Mouse (Mus musculus) mesoderm, embryonic 11.5 days (tissue): ENCODE measurements around the gene Mei1.
A peak's percentile ranks its signal among the peaks of the same experiment; 100 is the strongest.
"Not testable (repeated sequence)": the region's sequence is repeated elsewhere in the genome, so short reads cannot be mapped to it uniquely, and the experiment has no call there.

Source experiments
- DNase-seq: peaks from one replicate; pipeline ENCODE4 v3.0.0-alpha.2; 2012; ENCODE audit warnings: low read depth, low spot score

The Mei1 gene

GRCm38 (mm10) chr15:82085606-82086005, 15.8 kb downstream of the Mei1 start:
- DNase-seq = no peak

DNA sequence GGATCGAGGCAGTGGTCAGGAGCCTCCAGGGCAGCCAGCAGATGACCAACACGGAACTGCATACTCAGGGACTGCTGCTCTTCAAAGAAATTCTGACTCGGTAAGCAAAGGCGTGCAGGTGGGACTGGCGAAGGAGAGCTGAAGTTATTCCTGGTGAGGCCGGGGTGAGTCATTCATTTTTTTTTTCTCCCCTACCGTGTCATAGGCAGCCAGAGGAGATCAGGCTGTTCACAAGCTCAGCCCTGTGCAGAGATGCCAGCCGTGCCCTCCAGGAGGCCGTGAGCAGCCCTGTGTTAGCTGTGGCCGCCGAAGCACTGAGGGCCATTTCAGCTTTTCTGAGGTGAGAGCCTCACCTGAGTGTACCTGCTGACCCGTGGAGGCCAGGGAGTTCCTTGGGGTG, 16.3 kb downstream of the Mei1 start:
- DNase-seq = no peak

DNA sequence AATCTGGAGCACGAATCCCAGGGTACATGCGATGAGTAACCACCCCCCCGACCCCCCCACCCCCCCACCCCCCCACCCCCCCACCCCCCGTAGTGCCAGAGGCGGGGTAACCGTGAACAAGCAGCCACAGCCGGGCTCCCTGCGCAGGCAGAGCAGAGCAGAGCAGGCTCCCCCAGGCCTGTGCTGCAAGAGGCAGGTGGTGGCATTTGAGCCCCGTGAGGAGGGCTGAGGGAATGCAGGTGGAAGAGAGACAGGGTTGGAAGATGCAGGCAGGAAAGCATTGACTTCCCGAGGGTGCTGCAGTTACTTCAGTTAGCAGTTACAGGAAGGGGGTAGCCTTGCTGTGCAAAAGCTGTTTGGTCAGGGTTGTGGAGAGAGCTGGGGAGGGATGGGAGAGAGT, 17.5 kb downstream of the Mei1 start:
- DNase-seq = peak; percentile 33

DNA sequence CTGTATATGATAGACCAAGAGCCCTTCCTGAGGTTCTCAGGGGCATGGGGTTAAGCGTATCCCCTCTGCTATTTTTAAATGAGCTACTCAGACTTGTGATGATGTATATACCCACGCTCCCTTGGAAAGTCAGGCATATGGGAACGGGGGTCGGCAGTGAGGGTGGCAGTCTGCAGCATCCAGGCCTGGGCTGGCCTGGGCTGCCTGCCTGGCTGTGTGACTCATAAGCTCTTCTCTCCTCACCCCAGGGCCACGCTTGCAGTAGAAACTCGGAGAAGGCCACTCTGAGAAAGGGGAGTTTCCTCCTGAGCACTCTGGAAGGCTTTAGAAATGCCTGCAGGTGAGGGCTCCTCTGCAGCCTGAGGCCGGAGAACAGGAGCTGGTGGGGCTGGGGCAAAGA, 21.3 kb downstream of the Mei1 start:
- DNase-seq = no peak

GRCm38 (mm10) chr15:82106953-82107555, 37.3 kb downstream of the Mei1 start:
- peak; percentile 81 for DNase-seq

- DNase-seq = no peak
Observed at GRCm38 (mm10) chr15:82120544-82120943, 50.7 kb downstream of the Mei1 start.

DNA sequence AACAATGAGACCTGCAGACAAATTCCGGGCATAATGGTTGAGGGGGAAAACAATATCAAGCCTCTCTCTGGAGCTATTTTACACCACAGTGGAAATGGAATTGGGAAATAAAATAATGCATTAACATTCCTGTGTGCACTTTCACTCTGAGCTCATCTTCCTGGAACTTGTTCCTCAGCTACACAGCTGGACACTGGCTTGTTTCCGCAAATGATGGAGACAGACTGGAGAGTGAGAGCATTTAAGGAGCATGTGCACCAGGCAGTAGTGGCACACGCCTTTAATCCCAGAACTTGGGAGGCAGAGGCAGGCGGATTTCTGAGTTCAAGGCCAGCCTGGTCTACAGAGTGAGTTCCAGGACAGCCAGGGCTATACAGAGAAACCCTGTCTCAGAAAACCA, 56.9 kb downstream of the Mei1 start:
- DNase-seq = not testable (repeated sequence)

GRCm38 (mm10) chr15:82127426-82128374, 57.9 kb downstream of the Mei1 start, which contains the start of gene Ccdc134:
TSS of gene Ccdc134 (plus strand) at chr15:82127922.
- DNase-seq = peak; percentile 94

DNA sequence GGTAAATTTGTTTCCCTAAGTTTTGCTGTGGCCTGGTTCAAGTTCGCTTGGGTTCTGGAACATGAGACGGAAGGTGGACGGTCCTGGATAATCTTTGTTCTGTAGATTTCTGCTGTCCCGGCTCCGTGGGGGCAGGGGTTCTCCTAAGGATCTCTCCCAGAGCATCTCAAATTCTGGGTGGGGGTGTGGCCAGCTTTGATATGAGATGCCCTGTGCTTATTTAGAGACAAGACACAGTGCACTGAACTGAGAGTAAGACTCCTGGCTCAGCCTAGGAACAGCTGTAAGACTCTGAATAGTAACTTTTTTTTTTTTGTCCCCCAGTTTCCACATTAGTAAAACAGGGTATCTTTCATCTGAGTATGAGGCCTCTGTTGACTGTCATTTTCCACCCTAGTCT, 58.6 kb downstream of the Mei1 start:
- no peak for DNase-seq

DNA sequence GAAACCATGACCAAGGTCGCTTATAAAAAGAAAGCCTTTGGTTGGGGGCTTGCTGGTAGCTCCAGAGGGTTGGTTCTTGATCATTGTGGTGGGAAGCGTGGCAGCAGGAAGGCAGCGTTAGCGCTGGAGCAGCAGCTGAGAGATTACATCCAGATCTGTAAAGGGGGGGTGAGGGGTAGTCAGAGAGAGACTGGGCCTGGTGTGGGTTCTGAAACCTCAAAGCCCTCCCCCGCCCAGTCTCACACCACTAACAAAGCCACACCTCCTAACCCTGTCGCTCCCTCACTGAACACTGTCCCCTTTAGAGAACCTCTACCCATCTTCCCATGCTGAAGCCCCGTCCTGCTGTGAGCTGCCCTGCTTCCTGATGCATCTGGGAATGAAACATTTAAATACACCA, 60.8 kb downstream of the Mei1 start:
- no peak for DNase-seq

DNA sequence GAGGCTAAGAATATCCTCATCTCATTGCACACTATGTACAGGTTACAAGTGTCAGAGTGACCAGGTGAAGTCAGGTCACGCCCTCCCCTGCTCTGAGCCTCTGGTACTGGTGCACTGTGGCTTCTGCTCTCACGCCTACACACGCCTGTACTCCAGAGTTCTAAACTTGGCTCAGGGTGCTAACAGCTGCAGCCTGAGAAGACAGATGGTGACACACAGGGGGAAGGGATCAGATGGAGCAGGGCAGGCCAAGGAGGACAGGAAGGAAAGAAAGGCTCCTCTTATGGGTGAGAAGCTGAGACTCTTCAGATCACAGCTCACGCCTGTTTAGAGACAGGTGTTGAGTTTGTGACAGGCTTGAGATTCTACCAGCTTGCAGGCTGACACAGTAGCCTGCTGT, 65.6 kb downstream of the Mei1 start:
- no peak for DNase-seq

GRCm38 (mm10) chr15:82138565-82138964, 68.8 kb downstream of the Mei1 start:
- peak; percentile 71 for DNase-seq

GRCm38 (mm10) chr15:82139196-82139595, 69.4 kb downstream of the Mei1 start:
- DNase-seq = no peak

GRCm38 (mm10) chr15:82140355-82140754, 70.6 kb downstream of the Mei1 start:
- no peak for DNase-seq

DNA sequence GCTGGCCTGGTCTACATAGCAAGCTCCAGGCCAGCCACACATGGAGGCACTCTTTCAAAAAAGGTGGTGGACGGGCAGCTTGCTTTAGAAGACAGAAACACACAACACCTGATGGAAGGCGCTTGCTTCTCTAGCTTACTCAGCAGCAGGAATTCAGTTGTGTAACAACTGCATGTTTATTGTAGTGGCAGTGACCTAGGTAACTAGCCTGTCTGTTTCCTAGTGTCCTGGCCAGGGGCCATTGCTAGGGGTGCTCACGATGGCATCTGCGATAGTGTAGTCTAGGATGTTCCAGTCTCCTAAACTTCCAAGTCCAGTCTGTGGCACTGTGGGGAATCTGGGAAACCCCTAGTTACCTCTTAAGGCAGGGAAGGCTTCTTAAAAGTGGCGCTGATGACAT, 74.4 kb downstream of the Mei1 start:
- no peak for DNase-seq

GRCm38 (mm10) chr15:82145408-82145807, 75.6 kb downstream of the Mei1 start:
- no peak for DNase-seq

DNA sequence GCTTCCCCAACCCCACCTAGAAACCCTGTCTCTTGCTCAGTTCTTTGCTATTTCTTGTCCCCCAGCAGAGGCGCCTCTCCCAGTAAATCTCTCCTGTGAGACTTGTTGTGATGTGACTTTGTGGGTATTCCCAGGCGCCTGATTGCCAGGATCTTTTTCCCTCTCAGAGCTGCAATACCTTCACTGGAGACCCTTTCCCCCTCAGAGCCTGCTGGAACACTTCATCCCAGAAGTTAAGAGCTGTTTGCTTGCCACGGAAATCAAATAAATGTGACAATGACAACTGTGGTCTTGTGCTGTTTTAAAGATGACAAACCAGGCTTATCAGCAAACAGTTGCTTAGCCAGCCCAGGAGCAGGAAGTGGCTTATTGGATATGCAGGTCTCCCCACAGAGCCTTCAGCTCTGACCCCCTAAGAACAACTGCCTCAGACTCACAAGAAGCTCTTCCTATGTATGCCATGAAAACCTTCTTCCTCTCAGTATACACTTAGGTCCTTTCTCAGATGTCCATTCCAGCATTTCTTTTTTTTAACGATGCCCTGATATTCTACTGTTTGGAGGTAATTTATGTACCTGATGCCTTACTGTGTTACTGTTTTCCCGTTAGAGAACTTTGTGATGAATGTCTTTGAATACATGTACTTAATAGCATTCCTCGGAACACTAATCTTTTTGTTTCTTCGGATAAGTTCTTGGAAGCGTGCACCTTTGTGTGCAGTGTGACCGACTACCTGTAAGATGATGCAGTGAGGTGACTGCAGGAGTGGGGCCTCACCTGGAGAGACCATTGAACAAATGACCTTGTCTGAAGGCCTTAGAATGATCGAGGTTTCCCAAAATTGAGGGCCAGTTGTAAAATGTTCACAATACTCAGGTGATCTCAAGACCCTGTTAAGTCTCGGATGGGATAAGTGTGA, 76.3 kb downstream of the Mei1 start:
- DNase-seq = no peak

- DNase-seq = peak; percentile 100
Observed at GRCm38 (mm10) chr15:82146770-82147610, 77.2 kb downstream of the Mei1 start, which contains the start of gene Srebf2. TSS of gene Srebf2 (plus strand) at chr15:82147181.

GRCm38 (mm10) chr15:82147611-82148111, 77.9 kb downstream of the Mei1 start:
- peak; percentile 77 for DNase-seq

DNA sequence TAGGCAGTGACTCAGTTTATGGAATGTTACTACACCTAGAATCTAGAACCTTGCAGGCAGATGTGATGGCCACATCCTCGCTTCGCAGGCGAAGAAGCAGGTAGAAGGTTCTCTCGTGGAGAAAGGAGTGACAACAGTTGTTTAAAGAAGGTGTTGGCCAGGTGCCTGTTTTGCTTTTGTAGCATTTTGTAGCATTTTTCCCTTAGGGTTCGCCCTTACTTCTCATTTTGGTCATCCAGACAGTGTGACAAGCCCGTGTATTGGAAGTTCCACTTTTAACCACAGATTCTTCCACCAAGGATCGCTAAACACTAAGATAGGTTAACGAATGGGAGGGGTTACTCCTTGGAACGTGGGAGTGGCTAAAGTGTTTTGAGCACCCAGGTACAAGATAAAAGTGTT, 78.7 kb downstream of the Mei1 start:
- no peak for DNase-seq

GRCm38 (mm10) chr15:82150042-82150441, 80.2 kb downstream of the Mei1 start:
- no peak for DNase-seq
